Mouse (Mus musculus) adrenal gland, postnatal 10 days (tissue): ENCODE results near the gene Runx1. TPM values are rescaled to one million over a fixed set of nuclear protein-coding genes. Genes with fewer than 3 reads are reported as not detected.
A peak's percentile ranks its signal among the peaks of the same experiment; 100 is the strongest.

Source experiments
- DNase-seq: peaks from one replicate; pipeline ENCODE4 v3.0.0; 2021; ENCODE audit warnings: mixed read lengths
- total RNA-seq, 2 experiments: library from RNA; stranded (reverse); gene quantifications; 2 replicates each; pipeline ENCODE4 v1.2.3; 2021

The Runx1 gene
- total RNA-seq, 2 experiments from 2014 or later: 4.2 to 5.8 TPM

DNA sequence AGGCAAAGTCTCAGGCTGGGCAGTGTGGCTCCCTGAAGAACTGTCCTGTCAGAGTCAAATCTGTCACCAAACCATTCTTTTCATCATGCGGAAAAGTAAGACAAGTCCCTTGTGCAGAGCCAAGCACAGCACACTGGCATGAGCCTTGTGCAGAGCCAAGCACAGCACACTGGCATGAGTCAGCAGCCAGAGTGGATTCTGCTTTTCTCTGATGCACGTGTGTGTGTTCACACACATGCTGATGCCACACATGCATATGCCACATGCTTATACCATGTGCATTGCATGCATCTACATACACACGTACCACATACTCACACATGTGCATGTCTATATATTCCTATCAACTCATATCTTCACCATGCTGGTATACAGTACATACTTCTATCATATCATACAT lies 174.7 kb downstream of the Runx1 start:
- no peak for DNase-seq

DNA sequence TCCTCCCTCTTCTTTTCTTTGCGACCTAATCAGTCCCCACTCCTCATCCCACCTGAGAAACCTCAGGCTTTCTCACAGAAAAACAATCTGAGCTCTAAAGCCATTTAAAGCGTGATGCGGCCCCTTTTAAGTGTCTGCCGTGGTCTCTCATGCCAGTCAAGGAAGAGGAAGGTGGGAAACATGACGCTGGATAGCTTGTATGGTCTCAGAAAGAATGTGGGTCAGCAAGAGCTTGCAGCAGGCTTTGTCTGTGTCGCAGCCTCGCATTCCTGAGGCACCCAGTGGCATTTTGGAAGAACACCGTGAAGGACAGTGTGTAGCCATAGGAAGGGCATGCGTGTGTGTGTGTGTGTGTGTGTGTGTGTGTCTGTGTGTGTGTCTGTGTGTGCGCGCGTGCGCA lies 179.8 kb downstream of the Runx1 start:
- DNase-seq: no peak

DNA sequence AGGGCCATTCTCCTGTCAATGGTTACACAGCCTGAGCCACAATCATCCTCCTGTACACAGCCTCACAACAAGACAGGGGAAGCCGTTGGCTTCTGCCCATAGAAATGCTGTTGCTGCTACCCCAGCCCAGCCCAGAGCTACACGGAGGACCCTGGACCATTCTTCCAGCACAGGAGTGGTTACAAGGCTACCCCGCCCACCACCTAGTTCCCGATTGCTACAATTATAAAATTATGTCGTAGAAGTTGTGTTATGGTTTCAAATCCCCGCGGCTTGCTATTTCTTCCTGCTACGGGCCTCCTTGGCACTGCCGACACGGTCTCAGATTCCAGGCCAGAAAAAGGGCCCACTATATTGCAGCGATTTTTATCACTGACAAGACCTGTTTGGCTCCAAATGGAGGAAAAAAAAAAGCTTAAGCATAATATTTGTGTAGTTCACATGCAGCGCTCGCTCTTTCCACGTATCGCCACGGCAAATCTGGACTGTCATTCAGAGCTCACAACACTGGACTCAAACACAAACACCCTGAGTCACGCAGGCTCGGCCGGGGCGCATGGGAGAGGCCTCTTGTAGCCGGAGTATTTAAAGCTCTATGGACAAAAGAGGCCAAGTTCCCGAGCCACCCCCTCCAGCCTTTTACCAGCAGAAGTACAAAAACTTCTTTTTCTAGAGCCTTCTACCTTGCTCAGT lies 180.4 kb downstream of the Runx1 start:
- DNase-seq: no peak

DNA sequence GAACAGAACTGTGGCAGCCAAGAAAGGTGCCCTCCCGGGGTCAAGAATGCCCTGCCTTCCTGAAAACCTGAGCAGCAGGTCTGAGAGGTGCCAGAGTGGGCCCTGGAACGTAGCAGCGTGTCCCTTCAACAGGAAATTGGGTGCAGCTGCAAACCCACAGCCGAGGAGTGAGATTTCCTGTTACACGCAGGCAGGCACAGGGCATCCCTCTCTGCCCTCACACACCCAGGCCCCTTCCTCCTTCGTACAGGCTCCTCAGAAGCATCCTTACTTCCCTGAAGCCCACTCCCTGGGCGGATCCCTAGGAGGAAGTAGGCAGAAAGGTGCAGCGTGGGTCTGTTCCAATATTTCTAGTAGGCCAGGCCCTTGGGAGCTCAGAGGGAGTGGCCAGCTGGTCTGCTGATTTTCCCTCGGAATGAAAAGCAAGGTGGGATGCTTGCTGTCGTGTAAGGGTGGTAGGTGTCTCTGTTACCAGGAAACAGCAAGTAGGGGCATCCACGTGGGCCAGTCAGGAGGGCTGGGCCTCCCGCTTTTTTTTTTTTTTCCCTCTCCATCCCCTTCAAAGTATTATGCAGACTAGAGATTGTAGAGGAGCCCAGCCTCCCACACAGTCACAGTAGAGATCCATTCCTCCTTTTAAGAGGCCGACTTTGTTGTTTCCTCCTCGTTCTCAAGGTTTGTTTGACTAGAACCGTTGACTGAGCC lies 181.1 kb downstream of the Runx1 start:
- no peak for DNase-seq

DNA sequence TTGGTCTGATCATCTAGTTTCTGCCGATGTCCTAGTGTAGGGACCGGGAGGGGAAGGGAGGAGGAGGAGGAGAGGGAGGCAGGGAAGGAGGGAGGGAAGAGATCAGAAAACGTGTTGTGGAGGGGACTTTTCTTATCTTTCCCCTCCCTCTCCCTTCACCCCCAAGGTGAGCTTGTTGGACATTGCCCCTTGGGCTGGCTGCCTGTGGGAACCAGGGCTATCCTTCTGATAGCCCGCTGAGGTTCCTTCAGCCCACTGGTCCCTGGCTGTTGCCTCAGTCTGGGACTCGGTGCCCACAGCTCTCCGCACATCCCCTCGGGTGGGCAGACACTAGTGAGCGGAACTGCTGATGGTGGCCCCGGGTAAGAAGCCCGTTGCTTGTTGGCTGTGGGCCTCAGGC lies 181.6 kb downstream of the Runx1 start:
- DNase-seq: no peak

DNA sequence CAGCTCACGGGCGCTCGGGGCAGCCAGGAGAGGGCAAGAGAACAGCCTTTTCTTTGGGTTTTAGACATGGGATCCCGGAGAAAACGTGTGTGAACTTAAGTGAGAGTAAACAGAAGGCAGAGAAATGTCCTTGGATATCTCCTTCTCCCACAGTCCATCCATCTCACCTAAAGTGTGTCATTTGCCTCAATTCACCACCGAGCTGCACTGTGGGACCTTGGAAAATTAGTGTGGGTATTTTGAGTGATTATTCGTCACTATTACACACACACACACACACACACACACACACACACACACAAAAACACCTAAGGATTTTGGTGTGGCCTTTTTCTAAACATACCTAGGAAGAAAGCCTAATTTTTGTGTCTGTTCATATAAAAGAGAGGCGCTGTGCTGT lies 183.7 kb downstream of the Runx1 start:
- no peak for DNase-seq

DNA sequence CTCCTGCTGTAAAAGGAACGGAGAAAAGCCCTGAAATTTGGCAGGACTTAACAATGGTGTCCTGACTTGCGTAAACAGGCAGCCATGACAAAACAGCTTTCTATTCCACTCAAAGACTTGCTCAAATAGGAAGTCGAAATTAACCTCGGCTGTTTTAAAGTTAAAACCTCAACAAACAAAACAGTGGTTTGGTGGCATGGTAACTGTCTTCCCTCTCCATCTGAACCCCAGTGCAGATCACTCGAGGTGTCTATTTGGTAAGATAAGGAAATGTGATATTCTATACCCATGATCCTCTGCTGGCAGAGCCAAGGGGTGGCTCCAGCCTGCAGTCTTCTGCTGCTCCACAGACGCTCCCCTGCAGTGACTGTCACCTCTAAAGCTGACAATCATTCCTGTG lies 184.9 kb downstream of the Runx1 start:
- DNase-seq: no peak

DNA sequence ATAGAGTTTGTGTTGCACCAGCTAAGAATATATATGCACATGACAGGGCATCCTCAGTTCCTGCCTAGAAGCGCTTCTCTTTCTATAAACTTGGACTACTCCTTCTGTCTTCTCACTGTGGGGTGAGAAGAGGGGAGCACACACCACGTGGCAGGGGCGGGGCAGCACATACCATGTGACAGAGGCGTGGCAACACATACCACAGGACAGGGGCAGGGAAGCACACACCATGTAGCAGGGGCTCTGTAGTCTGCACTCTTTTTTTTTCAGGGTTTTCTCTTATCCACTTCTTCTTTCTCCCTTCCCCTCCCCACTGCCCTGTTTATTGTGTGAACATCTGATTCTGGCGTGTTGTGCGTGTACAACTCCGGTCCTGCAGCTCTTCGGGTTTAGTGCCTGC lies 186.9 kb downstream of the Runx1 start:
- DNase-seq: no peak

DNA sequence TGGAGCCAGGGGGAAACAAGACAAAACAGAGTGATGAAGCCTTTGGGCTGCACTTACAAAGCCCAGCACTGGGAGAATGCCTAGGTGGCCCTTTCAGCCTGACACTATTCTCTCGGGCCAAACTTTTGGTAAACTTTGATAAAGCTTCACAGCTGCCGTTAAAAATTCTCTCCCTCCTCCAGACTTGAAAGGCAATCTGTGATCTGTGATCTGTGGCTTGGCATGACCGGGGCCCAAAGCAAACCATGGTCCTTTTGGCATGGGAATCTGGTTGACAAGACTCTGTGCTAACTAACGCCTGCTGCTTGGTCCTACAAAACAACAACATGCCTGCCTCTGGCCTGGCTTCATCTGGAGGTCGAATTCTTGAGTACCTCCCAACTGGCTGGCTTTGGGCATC lies 188.9 kb downstream of the Runx1 start:
- DNase-seq: no peak

DNA sequence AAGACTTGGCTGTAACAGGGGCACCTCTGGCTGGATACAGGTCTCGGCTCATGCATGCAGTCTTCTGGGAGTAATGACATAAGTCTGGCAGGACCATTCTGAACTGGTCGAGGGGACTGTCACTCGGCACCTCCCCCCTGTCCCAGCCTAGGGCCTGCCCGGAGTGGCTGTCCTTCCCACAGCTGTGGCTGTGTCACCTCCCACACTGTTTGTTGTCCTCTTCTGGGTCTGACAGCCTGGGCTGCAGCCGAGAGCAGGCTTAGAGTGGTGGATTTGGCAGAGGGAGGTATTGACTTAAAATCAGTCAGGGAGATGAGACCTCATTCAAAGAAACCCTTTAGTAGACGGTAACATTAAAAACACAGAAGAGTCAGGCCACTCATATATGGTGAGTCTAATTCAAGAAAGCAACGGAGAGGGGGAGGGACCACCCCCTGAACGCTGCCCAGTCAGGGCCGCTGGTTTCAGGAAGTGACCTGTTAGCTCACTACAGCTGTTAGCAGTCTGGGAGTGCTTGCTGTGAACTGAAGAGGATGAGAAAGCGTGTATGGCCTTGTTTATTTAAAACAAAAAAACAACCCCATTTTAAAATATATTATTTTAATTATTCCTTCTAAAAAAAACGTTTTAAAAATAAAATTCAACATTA lies 193.7 kb downstream of the Runx1 start:
- no peak for DNase-seq

DNA sequence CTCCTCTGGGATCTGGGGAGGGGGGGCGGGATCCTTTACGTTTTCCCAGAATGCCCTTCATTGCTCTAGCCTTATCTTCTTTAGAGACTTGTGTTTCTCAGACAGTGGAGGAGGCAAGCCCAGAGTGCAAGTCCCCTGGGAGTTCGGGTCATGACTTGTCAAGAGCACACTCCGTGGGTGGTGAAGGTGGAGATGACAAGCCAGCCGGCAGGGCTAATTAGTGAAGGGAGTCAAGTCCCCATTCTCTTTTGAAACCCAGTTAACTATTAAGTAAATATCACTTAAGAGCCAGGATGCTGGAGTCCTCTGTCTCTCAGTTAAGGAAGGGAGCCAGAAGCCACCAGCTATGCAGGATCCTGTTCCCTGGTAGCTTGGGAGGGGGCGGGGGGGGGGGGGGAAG lies 194.3 kb downstream of the Runx1 start:
- DNase-seq: no peak

DNA sequence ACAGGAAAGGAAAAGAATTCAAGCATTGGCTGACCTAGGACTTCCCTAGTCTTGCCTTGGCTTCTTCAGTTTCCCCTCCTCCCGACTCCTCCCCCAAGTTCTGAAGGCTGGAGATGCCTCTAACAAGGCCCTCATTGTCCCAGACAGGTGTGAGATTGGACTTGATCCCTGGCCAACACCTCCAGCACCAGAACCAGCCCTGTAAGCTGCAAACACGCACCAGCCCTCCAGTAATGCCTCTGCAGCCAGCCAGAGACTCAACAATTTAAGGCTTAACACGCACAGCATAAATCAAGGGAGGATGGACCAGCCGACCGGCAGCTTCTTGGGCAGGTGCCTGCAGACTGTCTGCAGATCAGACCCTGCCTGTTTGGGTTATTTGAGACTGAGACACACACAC lies 195.0 kb downstream of the Runx1 start:
- no peak for DNase-seq

DNA sequence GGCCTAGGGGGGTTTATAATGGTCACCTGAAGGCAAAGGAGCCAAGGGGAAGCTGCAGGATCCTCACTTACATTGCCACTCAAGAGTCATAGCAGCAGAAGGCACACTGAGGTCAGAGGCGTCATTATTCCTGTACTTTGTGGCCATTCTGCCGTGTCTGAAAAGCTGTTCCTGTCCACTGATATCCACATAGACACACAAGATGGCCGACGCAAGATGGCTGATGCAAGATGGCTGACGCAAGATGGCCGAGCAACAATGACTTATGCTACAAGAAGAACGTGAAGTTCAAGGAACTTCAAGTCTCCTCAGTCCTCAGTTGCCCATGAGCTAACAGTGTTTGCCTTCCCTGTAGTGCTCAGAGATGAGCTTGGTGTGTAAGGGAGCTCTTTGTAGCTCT lies 196.1 kb downstream of the Runx1 start:
- no peak for DNase-seq

DNA sequence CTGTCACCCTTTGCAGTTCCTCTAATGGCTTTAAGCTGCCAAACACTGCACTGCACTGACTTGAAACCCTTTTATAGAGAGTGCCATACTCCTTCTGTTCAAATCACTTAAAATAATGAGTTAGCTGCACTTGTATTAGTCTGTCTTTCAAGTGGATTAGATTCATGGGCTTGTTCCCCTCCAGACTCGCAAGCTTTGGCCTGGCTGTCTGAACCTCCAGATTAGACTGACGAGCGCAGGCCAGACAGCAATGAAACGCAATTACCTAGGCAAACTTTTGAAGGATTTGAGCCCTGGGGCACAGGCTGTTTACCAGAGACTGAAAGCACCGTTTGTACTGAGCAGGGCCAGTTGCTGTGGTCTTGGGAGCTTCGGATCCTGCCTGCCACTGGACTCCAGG lies 198.7 kb downstream of the Runx1 start:
- no peak for DNase-seq

DNA sequence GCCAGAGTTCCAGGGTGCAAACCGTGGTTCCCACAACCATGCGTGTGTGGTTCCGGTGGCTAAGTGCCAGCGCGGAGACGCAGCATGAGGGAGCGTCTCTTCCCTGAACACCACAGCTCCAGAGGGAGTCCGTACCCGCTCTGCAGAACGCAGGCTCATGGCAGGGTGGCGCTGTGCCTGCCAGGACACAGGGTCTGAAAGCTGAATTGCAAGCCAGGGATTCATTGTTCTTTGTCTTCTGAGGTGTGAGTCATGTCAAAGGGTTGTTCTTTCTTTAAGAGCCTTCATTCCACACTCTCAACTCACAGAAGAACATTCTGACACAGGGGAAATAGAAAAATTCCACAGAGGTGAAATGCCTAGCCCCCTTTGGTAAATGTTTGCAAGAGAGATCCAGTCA lies 202.0 kb downstream of the Runx1 start:
- DNase-seq: no peak

DNA sequence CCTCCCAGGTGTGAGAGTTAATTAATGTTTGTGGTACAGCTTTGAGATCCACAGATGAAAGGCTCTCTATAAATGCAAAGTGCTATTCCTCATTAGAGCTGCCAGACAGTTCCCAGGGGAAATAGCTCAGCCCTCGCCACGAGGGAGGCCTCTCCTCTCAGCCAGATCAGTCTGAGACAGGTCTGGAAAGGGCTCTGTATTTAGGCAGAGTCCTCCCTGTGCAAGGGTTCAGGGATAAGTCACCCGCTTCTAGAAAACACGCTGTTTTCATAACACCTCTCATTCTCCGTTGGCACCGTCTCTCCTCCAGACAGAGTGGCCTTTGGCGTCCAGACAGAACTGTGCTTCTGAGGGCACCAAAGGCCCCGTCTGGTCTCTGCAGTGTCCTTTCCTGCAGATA lies 204.1 kb downstream of the Runx1 start:
- no peak for DNase-seq

DNA sequence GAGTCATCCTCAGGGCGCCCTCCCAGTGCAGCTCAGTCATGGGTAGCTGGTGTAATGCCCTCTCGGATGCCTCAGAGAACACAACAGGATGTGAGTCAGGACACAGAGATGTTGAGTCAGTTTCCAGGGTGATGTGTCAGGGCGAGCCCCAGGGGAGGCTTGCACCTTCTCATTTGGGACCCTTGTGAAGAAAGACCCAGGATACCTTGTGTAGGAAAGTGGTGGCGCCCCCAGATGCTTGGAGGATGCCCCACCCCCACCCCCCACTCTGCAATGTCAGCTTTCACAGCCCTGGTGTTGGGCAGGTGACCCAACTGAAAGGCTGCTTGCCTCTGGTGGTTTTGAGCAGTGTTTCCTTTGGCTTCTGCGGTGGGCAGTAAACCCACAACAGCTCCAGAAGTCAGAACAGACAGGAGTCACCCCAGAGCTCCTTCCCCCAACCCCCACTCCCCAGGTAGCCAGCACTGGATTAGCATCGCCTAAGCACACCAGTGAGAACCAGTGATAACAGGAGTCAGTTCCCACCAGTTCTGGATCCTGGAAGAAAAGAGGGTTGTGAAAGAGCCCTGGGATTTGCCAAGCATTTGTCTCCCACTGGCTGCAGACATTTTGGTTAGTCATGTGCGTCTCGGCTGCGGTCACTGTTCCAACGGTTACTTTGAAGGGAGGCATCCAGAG lies 205.0 kb downstream of the Runx1 start:
- DNase-seq: no peak

DNA sequence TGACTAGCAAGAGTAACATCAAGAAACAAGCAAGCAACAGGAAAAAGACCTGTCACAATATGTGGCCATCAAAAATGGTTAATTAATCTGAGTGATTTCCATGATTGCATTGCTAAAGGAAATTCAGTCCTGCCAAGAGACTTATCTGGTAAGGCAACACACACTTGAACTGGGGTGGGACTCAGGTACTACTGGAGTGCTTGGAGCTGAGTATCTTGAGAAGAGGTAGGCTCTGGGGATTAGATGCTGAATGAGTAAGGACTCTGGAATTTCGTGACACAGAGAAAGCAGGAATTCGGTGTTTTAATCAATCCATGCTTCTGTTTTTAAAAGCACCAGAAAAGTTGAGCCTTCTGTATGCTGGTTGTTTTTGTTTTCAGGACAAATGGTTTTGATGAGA lies 209.1 kb downstream of the Runx1 start:
- DNase-seq: no peak

DNA sequence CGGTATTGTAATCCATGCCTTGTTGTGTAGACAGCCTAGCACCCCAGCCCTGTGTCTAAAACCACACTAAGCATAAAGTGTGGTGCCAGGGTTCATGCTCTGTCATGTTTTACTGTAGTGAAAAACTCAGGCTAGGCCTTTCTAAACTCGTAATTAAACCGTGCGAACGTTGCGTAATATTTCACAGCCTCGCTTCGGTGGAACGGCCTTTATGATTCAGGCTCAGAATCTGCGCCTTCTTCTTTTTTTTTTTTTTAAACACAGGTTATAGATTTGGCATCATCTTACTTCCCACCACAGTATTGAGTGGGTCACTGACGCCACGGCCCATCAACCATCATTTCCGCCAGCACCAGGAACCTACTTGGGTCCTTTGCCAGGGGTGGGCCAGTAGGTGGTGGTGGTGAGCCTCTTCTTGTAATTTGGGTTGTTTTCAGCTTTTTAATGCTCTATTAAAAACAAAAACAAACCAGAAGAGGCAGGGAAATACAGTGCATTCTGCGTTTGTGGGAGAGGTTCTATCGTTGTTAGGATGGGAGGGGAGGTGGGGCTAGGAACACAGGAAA lies 210.6 kb downstream of the Runx1 start:
- DNase-seq: no peak

DNA sequence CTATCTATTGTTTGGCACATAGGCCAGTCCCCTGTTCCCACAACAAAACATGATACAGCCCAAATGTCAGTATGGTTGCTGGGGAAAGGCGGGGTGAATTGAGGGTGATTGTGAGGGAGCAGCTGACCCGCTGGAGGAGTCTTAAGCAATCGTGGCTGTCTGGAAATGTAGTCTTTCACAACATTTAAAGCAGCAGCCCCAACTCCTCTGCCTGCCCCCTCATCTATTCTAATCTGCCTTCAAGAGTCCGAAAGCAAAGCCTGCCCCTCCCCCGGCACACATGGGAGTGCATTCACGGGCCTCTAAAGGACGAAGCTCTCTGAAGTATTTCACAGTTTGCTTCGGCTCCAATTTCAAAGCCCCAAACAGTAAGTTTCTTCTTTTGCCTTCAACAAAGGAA lies 213.4 kb downstream of the Runx1 start:
- peak; percentile 35 for DNase-seq

DNA sequence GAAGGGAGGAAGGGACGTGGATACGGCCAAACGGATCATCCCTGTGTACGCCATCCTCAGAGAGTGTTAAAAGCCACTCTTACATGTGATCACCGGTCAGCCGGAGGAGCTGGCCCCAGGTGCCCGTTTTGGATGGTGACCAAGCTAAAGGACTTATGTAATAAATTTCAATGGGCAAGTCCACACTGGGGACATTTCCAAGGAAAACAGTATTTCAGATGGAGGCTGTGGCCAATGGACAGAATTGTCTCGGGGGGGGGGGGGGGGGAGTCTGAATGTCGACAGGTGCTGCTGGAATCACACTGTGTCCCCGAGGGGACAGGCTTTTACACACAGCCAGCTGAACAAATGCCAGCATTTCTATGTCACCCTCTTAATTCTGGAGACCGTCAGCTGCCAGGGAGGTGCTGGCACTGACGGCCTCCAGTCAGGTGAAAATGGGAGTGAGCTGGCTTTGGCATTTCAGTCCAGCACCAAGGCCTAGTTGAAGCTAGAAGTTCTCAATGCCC lies 214.3 kb downstream of the Runx1 start:
- peak; percentile 57 for DNase-seq

DNA sequence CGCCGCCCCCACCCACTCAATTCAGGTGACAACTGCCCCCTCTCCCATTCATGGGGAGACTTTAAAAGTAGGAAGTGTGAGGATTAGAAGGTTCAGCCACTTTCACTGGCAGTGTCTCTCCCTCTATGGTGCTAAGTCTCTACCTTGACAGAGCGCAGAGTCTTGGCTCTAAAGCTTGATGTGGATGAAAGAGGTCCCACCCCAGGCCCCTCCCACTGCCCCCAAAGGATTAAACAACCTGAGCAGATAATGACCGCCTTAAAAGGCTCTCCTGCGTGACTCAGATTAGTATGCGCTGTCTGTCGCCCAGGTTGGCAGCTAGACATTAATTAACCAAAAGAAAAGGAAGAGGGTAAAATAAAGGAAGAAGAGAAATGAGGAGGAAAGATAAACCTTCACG lies 215.5 kb downstream of the Runx1 start:
- no peak for DNase-seq

DNA sequence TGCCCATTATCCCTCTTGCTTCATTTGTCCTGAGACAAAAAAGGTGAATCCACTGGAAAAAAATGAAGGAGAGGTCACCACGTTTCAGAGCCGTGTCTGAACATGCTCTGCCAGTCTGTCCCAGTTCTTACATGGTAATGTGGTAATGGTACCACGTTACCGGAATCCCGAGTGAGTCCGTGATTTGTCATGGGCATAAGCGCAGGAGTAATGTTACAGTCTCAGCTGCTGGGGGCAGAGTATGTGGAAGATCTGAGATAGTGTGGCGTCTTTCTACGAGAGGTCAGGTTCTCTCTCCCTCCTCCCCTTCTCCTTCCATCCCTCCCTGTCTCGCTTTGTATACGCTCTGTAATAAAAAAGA lies 216.3 kb downstream of the Runx1 start:
- DNase-seq: no peak
